Mouse (Mus musculus): ENCODE measurements around the gene Gm26920.

Gm26920 gene

DNA sequence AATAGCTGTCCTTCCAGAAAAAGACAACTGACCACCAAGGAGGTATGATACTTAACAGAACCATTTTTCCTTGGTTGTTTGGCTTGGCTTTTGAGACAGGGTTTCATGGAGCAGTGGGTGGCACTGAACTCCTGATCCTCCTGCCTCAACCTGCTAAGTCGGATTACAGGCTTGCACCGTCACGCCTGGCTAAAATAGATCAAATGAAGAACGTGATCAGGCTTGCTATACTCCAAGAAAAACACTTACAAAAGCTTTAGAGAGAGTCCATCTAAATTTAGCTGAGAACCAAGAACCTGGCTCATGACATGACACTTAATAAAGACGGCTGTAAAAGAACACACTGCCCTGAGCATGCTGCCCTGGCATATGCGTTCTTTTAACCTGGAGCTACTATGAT lies 29.9 kb downstream of the Gm26920 start:
- DNase-seq (ENCODE audit: low read depth, low spot score) = no peak

DNA sequence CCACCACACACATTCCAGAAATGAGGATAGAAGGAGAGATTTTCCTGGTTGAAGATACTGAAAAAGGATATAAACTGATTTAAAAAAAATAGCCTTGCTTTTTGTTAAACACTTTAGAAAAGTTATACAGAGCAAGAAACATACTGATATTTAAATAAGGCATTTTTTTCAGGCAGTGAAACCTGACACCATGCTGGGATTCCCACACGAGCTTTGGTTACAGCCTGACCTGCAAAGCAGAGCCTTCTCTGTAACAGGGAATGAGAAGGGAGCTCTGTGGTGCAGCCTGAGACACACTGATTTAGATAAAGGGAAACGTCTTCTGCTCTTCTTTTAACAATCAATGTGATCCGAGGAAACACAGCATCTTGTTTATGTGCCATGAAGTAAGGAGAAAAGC lies 36.6 kb downstream of the Gm26920 start:
- DNase-seq (ENCODE audit: low read depth, low spot score) = no peak

DNA sequence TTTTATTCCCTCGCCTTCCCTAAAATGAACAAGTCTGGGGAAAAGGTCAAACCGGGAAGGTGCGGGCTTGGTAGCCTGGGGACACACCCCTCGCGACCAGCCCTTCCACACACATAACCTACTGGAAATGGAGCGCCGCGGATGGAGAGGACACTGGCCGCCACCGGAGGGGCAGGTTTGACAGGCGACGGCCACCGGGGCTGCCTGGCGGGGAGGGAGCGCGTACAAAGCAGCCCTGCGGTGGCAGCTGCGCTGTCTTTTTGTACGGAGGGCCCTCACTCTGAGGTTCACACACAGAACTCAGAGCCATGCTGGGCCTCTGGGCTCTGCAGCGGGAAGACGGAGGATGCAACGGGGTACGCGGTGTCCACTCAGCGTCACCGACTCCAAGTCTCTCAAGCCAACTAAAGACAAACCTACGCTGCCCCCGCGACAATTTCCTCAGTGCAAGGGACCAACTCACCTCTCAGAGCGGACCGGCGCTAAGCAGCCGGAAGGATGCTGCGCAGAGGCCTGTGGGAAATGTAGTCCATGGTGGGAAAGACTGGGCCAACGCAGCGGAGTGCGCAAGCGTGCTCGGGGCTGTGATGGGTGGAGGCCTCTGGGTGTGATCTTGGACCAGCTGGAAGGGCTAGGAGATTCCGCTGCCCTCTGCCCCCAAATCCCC lies 39.2 kb downstream of the Gm26920 start, which contains the start of gene Zfp14:
Gene Zfp14, minus strand, starts transcription at position 499 of the 667 bp plus-strand sequence.
- DNase-seq (ENCODE audit: low read depth, low spot score) = peak; percentile 92

DNA sequence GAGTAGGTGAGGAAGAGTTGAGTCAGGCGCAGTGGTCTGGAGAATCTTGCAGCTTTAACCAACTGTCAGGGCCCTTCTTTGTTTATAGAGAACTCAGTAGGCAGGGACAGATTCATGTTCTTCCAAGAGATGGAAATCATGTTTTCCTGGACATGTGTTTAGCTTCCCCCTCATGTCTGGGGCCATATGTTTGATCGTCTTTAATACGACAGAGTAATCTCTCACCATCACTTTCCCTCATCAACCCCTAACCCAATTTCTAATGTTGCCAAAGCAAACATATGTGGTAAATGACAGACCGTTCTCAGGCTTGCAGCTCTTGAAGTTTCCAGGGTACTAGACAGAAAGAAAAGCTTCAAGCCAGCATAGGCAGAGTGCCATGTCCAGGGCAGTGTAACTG lies 42.1 kb downstream of the Gm26920 start:
- no peak for DNase-seq (ENCODE audit: low read depth, low spot score)

DNA sequence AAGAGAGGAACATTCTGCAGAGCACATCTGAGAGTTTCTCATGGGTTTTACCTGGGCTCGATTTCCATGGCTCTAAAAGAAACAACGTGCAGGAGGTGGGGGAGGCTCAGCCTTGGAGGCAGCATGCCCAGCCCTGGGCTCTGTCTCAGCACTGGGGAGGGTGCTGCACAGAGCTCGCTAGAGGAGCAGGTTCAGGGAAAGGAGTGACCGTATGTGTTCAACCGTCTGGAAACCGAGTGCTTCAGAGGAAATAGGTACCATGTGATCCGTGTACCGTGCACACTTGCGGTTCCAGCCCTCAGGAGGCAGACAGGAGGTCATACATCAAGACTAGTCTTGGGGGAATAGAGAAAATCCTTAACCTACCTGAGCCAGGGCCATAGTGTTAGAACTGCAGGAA lies 45.9 kb downstream of the Gm26920 start:
- no peak for DNase-seq (ENCODE audit: low read depth, low spot score)

DNA sequence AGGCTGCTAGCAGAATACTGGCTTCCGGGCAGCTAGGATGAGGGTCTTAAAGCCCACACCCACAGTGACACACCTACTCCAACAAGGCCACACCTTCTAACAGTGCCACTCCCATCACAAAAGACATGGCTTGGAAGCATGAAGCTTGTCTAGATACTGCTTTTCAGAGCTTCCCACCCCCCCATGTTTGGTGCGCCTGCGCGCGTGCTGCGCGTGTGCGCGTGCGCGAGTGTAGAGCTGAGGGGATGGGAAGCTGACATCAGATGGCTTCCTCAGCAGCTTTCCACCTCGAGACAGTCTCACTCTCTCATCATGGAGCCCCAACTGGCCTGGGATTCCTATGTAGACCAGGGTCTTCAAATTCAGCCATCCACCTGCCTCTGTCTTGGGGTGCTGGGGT lies 55.9 kb downstream of the Gm26920 start:
- peak; percentile 78 for DNase-seq (ENCODE audit: low read depth, low spot score)

DNA sequence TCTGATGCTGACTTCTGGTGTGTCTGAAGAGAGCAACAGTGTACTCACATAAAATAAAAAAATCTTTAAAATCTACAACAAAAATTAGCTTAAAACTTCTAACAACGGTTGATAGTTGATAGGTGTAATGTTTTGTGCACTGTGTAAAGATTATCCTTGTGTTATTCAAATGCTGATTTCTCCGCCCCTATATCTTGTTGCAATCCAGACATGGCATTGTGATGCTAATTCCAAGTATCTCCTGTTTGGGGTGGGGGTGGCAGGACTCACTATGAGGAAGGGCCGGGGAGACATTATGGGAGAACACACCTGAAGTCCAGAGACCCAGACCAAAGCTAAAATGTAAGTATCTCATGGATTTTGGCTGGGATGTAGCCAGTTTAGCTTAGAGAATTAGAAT lies 58.8 kb downstream of the Gm26920 start:
- DNase-seq (ENCODE audit: low read depth, low spot score) = peak; percentile 66

DNA sequence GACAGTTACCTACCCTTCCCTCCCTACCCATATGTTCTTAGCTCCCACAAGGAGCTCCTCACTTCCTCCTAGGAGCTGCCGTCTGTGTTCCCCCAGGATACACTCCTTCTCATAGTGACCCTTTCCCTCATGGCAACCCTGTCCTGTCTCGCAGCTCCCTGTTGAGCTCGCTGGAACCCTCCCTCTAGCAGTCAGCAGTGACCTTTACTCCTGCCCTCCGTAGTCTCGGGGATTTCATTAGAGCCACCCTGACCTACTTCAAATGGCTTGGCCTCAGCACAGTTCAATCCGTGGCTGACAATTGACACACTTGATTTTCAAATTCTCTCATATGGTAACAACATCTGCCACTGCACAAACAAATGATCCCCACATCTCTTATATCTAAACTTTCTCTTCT lies 59.5 kb downstream of the Gm26920 start:
- no peak for DNase-seq (ENCODE audit: low read depth, low spot score)

DNA sequence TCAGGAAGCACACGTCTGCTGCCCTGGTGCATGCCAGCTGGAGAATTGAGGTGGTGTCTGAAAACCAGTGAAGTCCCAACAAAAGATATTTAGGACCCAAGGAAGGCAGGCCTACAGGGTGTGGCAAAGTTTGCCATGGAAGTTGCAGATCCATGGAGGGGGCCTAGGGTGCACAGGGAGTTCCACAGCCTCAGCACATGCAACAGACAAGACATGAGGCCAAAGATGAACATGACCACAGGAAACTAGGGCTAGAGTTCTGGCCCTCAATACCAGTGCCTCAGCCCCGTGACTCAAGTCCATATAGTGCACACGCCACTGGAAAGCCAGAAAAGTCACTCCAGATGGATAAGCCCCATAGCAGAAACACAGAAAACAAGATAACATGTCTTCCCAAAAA lies 61.6 kb downstream of the Gm26920 start:
- no peak for DNase-seq (ENCODE audit: low read depth, low spot score)

DNA sequence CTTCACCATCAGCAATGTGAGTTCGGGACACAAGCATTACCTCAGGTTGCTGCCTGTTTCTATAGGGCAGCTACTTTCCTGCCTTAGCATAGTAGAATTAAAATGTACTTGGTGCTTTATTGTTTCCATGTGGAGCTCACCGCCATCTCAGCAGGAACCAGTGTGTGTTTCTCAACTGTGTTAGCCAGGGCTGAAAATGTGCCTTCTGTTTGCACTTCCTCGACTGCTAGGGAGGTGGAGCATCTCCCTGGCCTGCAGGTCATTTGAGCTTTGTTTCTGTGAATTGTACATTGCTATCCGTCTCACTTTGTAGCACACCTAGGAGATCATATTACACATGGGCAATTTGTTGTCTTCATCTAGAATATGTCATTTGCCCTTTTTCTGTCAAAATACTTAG lies 62.9 kb downstream of the Gm26920 start:
- DNase-seq (ENCODE audit: low read depth, low spot score) = no peak

DNA sequence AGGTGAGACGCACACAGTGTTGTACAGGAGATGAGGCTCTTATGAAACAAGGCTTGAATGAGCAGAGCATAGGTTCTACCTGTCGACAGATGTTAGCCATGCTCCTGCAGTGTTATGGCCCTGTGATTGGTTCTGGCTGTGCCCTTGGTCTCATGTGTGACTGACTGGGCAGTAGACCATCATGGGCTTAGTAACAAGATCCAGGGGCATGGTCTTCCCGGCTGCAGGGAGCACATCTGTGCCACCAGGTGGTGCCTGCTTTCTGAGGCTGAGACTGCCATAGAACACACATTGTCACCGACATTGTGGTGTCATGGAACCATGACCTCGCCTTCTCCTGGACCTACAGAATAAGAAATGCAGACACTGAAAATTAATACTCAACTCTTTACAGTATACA lies 64.9 kb downstream of the Gm26920 start:
- DNase-seq (ENCODE audit: low read depth, low spot score) = no peak

DNA sequence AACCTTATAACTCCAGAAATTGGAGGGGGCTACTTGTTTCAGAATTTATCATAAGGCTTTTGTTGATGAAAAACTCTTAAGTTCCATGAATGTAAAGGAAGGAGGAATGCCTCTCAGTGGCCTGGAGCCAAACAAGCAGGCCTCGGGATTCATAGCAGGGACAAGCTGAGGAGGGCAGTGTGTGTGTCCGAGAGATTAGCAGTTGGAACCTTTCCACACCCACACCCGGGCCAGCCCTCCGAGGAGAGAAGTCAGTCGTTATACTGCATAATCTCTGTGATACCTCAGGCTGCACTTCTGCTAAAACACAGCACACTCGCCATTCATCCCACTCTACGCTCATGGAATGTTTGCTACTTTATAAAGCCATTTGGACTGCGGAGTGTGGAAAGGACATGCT lies 66.4 kb downstream of the Gm26920 start:
- DNase-seq (ENCODE audit: low read depth, low spot score) = no peak

DNA sequence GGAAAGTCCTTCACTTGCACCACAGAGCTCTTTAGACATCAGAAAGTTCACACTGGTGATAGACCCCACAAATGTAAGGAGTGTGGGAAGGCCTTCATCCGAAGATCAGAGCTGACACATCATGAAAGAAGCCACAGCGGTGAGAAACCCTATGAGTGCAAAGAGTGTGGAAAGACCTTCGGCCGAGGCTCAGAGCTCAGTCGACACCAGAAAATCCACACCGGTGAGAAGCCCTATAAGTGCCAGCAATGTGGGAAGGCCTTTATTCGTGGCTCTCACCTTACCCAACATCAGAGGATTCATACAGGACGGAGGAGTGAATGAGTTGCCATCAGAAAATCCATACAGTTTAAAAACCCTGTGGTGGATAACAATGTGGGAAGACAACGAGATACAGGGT lies 66.9 kb downstream of the Gm26920 start:
- no peak for DNase-seq (ENCODE audit: low read depth, low spot score)

DNA sequence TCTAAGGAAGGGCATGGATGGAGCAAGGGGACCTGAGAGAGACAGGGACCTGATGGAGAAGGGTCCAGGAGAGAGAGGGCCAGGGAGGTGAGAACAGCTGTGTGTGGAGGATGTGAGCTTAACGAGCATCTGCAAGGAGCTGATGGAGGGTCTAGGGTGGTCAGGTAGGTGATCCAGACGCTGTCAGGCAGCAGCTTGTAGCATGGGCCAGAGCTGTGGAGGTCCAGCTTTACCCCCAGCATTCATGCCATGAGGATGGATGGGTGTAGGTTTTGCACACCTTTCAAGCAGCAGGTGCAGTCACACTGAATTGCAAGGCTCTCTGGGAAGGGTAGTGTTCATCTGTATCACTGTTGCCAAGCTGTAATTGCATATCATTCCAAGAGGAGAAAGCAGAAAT lies 70.7 kb downstream of the Gm26920 start:
- DNase-seq (ENCODE audit: low read depth, low spot score) = no peak

DNA sequence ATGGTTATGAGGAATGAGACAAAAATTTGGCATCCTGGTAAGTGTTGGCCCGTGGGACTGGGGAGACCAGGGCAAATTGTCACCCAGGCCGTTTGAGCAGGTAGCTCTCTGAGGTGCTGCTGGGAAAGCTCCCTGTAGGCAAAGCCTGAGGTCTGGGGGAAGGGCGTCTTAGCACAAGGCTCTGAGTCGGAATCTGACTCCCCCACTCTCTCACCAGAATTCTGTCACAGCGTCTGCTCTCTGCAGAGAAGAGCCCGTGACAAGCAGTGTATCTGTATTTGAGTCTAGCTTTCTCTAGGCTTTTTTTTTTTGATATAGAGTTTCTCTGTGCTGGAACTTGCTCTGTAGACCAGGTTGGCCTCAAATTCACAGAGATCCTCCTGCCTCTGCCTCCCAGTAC lies 73.0 kb downstream of the Gm26920 start:
- DNase-seq (ENCODE audit: low read depth, low spot score) = no peak

DNA sequence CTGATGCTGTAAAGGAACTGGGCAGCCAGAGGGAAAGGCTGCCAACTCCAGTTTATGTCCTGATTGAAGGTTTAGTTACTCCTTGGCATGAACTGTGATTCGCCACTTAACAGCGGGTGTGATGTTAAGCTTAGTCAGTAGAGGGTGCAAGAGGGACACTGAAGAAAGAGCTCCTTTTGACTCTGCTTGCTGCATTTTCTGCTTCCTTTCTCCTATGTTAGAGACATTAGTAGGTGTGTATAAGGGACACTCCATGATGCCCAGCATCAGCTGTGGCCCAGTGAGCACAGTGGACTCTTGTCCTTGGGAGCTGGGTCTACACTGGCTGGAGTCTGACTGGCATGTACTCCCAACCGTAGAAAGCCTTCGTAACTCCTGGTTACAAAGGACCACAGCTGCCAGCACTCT lies 77.2 kb downstream of the Gm26920 start:
- peak; percentile 68 for DNase-seq (ENCODE audit: low read depth, low spot score)

DNA sequence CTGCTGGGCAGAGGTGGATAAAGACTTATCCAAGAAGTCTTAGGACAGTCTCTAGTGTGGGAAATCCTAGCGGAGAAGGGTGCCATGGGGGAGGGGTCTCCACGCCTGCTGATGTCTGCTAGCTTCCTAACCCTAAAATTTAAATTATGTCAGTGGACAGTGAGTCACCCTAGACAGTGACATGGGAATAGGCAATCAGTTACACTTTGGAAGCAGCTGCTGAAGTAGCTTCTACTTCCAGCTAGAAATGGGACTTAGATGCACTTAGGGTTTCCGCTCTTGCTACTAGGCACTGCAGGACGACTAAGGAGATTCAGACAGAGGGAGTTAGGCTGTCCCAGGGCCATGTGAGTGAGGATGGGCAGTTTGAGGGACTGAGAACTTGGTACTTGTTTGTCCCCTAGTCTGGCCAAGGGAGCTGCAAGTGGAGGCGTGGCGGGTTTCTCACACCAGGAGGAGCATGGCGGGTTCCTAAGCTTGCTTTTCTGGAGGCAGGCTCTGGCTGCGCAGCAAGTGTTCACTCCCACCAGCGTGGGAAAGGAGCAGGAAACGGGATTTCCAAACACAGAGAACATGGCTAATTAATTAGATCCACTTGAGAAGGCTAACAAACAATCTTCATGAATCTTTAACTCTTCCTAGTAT lies 79.5 kb downstream of the Gm26920 start:
- DNase-seq (ENCODE audit: low read depth, low spot score) = no peak

DNA sequence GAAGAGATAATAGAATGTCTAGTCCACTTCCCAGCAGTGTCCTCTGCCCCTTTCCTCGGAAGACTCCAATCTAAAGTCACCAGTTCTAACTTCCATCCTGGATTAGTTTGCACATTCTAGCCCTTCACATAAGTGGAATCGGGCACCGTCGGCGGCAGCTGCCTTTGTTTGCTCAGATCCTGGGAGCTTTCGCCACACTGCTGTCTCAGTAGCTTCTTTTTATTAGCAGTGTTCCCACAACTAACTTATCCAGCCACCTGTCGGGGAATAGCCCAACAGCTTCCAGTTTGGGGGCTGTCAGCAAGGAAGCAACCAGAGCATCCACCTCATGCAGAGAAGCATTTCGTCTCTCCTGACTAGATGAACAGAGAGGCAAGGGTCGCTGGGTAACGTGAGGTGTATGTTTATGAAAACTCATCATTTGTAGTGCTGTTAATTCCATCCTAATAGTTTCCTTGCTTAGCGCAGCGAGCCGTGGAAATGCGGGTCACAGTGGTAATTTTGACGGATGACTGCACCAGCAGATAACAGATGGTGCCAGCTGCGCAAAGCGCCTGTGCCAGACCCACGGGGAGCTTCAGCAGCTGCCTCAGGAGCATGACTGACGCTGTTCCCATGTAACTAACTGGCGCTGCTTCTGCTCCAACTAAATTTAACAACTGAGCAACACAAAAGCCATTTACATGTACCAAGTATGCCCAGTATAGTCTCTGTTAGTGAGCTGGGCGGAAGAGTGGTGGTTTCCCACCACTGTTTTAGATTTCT lies 80.7 kb downstream of the Gm26920 start:
- no peak for DNase-seq (ENCODE audit: low read depth, low spot score)

DNA sequence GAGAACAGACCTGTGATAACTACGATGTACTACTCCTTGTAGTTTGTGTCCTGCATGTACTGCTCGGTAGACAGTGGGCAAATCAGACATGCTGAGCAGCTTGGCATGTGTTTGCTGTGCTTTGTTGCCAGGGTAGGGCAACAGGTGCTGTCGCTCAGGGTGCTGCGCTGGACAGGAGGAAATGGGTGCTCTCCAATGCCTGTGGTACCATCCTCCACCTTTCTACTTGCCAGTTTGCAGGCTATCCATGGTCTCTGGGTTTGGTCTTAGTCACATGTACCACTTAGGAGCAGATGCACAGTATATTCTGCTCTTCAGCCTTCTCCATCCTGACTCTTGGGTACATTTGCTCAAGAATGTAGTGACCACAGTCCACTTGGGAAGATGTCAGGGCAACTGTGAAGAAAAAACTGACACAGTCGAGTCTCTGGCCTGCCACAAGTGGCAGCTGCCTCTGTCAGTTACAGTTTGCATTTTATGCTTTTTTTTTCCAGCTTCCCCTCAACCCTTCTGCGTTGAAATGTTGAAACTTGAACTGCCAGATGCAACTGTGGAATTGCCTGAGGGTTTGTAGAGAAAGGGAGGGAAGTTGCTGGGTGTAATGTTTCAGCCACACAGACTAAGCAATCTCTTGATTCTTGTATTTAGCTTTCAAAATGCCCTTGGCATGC lies 82.1 kb downstream of the Gm26920 start:
- DNase-seq (ENCODE audit: low read depth, low spot score) = no peak

DNA sequence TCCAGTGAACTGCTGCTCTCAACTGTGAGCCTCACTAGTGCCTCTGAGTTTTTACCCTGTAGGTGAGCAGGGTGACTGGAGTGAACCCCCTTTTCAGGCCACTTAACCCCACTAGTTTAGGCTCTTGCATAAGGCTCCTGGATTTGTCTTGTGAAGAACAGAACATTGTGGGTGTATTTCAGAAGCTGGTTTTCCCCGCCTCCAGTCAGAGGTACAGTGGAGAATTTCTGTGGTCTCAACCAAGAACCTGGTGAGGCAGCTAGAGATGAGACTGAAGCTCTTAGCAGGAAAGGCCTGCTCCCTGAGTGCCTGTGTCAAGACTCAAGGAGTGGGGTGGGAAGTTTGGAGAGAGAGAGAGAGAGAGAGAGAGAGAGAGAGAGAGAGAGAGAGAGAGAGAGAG lies 82.6 kb downstream of the Gm26920 start:
- no peak for DNase-seq (ENCODE audit: low read depth, low spot score)

Measured in ZHBTc4 (cell line).